Mouse (Mus musculus): Measurements from ENCODE around the gene Maco1.
"Not testable (repeated sequence)": the region's sequence is repeated elsewhere in the genome, so short reads cannot be mapped to it uniquely, and the experiment has no call there.

DNA sequence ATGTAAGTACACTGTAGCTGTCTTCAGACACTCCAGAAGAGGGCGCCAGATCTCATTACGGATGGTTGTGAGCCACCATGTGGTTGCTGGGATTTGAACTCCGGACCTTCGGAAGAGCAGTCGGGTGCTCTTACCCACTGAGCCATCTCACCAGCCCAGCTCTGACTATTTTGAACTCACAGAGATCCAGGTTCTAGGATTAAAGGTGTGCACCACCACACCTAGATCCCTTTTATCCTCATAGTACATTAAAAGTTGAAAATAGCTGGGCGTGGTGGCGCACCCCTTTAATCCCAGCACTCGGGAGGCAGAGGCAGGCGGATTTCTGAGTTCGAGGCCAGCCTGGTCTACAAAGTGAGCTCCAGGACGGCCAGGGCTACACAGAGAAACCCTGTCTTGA, 27.3 kb downstream of the Maco1 start:
- TF ChIP-seq TAL1, GATA1 (IDR thresholded peaks at IDR 0.05; ENCODE audit: low read length): not testable (repeated sequence)

Data from erythroblast, embryonic 14.5 days (primary cell).